Mouse (Mus musculus) frontal cortex, postnatal 36 days (tissue): Measurements from ENCODE around the gene Mcts2.

Experiments
- DNase-seq, 2 experiments: peaks; one replicate each; pipeline ENCODE4 v3.0.0; 2022; ENCODE audit warnings: low spot score in 2 of 2

Mcts2 gene

GRCm38 (mm10) chr2:152686399-152686798 is 436 bp upstream of the Mcts2 start:
- no peak for DNase-seq

- no peak for DNase-seq
These were observed 4.9 kb downstream of the Mcts2 start for GRCm38 (mm10) chr2:152691564-152692217.

GRCm38 (mm10) chr2:152693233-152693632 is 6.4 kb downstream of the Mcts2 start:
- peak; percentile 62 to 73 for DNase-seq

GRCm38 (mm10) chr2:152693735-152694134 is 6.9 kb downstream of the Mcts2 start:
- no peak for DNase-seq

- DNase-seq = no peak
These were observed 7.9 kb downstream of the Mcts2 start for GRCm38 (mm10) chr2:152694708-152695107.

DNA sequence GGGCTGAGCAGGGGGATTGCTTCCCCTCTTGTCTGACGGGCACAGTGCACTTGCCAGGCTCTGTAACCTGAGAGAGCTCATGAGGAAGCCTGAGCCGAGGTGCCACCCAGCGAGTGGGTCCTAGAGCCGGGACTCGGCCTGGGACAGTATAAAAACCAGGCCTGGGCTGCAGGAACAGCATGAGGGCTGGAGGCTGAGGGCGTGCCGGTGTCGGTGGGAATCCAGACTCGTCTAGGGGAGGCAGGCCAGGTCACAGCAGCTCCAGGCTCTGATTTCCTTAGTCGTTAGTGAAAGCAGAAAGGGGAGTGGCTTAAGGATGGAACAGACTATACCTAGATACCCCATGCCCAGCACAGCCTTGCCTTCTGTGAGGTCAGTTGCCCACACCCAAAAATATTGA is 9.2 kb downstream of the Mcts2 start:
- no peak for DNase-seq

DNA sequence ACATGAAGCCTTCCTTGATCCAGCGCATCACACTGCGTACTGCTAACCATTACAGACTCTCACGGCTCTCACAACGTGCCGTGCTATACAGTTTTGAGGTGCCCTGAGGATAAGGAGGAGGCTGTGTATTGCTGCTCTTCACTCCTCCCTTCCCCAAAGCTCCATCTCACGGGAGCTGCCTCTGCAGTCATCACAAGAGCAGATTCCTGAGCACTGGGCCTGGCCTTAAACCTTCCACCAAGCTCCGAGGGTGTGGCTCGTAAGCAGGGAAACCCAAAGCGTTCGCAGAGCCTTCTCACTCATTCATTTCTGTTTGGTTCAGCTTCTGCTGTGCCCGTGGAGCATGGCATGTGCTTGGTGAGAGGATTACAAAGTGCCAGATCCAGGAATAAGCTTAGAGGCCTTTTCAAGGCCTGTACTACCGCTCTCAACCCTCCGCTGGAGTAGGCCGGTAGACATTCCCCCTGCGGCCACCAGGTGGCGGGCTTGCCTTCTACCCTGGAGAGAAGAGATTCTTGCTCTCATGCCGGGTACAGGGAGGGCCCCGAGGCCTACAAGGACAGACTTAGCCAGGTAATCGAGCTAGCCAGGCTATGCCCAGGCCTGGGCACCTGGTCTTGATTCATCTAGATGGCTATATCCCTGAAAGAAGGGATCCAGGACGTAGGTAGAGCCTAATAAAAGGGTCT is 9.8 kb downstream of the Mcts2 start:
- peak; percentile 92 to 93 for DNase-seq

DNA sequence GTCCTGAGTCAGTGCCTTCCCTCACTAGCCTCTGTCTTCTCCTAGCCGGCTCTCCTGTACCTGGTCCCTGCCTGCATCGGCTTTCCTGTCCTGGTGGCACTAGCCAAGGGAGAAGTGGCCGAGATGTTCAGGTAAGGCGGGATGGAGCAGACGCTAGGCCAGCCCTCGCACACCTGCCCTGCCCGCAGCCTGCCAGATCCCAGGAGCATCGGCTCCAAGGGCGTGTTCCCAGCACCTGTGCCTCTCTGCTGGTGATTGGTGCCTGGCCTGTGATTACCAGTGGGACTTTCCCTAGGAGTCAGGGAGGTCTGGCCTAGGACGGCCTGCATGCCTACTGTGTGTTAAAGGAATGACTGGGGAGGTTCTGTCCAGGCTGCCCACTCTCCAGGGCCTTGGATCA is 13.3 kb downstream of the Mcts2 start:
- no peak for DNase-seq

DNA sequence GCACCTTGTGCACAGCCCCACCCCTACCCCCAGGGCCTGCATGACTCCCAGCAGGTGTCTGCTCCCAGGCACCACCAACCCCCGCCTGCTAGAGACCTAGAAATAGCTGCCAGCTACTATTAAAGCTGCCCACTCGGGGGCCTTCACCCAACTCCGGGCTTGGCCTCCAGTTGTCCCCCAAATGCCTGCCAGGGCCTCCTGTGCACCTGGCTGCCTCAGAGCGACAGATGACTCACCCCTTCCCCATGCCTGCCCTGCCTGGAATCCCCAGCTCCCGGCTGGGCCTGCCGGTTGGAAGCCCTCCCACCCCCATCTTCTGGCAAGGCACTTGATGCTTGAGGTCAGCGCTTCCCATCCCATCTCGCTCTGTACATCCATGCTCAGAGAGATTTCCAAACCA is 13.9 kb downstream of the Mcts2 start:
- no peak for DNase-seq

GRCm38 (mm10) chr2:152703596-152704255 is 16.9 kb downstream of the Mcts2 start:
- no peak for DNase-seq

GRCm38 (mm10) chr2:152704256-152704605 is 17.4 kb downstream of the Mcts2 start:
- no peak for DNase-seq

DNA sequence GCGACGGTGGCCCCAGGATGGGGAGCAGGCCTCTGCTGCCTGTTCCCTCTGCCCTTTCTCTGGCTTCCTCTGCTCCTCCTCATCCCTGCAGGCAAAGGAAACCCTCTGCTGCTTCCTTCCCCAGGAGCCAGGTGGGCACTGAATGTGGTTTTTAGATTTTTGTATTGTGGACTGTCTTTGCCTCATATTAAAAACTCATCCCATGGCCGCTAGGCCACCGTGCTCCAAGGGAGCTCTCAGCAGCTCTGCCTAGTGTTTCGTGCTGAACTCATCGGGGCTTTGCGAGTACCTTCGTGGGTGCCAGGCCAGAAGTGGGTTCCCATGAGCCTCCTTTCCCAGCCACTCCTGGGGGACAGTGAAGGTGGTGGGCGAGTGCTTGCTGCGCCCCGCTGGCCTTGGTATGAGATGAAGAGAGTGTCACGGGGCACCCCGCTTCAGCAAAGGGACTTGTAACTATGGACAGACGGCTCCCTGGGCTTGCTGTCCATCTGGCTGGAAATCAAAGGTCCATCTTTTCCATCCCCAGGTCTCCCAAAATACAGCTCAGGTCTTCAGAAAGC is 18.1 kb downstream of the Mcts2 start:
- no peak for DNase-seq

- DNase-seq = peak; percentile 31 to 39
These were observed 19.2 kb downstream of the Mcts2 start for GRCm38 (mm10) chr2:152705993-152706571.

- DNase-seq = no peak
These were observed 20.4 kb downstream of the Mcts2 start for GRCm38 (mm10) chr2:152707186-152707585.

GRCm38 (mm10) chr2:152707627-152708026 is 20.8 kb downstream of the Mcts2 start:
- peak; percentile 69 to 71 for DNase-seq

DNA sequence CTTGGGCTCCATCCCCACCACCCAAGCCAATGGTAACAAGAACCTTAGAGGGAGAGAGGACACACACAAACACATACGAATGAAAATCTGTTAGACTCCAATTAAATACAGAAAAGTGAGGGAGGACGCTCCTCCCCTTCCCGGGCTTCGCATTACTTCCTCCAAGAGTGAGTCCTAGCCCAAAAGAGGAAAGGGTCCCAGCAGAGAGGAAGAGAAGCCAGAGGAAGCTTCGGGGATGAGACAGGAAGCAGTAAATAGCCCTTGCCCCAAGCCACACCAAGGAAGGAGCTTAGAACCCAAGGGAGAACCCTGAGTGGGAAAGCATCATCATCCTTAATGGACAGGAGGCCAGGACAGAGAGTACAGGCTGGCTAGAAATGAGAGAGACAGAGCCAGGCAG is 22.2 kb downstream of the Mcts2 start:
- no peak for DNase-seq

DNA sequence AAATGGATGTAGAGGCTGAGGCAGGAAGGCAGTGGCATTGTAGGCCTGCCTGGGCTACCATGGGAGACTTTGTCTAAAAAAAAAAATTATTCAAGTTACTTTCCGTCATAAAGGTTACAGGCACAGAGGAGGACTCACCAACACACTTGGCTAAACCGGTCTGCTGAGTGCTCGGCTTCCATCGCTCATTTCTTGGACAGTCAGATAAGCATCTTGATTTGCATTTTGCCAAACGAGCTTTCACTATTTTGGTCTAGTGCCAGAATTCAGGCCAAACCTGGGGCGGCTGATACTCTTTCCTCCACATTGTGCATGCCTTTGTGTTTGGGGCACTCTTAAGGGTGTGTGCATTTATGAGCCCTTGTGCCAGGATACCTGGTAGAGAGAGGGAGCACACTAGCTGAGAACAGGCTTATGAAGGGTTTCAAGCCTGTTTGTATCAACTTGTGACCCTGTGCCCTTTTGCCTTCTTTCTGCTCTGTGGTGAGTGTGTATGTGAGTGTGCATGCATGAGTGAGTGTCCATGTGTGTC is 29.5 kb downstream of the Mcts2 start:
- DNase-seq = no peak

GRCm38 (mm10) chr2:152717652-152718051 is 30.8 kb downstream of the Mcts2 start:
- no peak for DNase-seq

GRCm38 (mm10) chr2:152718076-152718475 is 31.2 kb downstream of the Mcts2 start:
- DNase-seq = no peak

DNA sequence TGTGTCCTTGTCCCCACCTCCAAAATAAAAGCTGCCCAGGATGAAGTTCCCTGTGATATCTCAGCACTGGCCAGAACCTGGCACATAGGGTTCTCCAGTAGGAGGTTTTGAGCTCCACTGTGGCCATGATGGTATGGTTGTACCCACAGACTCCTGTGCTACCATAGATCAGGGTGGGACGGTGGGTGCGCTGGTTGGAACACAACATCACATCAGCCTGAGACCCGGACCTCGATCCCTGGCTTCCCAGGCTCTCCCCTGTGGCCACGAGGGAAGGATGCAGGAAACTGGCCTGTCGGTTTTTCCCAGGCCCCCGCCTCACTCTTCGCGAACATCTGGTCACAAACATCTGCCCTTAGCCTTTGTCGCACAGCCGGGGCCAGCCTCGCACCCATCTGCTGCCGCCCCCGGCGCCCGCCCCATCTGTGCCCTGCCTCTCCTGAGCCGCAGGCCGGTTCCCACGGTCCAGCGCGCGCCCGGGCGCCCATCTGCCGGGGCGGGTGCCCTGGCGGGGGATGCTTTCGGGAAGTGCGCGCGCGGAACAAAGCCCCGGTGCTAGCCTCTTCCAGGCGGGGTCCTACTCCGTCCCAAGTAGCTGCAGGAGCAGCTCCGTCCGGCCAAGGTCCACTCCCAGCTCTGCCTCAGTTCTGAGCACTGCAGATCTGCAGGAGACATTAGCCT is 37.0 kb downstream of the Mcts2 start:
- DNase-seq = no peak

GRCm38 (mm10) chr2:152724332-152724723 is 37.5 kb downstream of the Mcts2 start:
- DNase-seq = no peak
